Mouse (Mus musculus) right cerebral cortex, adult 2 months (tissue): ENCODE measurements around the gene Fsd2.

Experiments used
- DNase-seq, 2 experiments: peaks; one replicate each; pipeline ENCODE4 v3.0.0; 2021 to 2022; ENCODE audit warnings: low spot score in 2 of 2

Gene Fsd2

GRCm38 (mm10) chr7:81571941-81572441, 5.2 kb upstream of the Fsd2 start:
- DNase-seq = no peak

- DNase-seq = peak; percentile 93 to 95
These were observed 4.6 kb upstream of the Fsd2 start, which contains the start of gene Whamm for GRCm38 (mm10) chr7:81571108-81571940. Whamm (plus strand) TSS chr7:81571266.

GRCm38 (mm10) chr7:81570752-81571107, 4.0 kb upstream of the Fsd2 start:
- DNase-seq = no peak

GRCm38 (mm10) chr7:81570271-81570670, 3.5 kb upstream of the Fsd2 start:
- DNase-seq = no peak

GRCm38 (mm10) chr7:81569851-81570250, 3.1 kb upstream of the Fsd2 start:
- DNase-seq = no peak

- DNase-seq = no peak
These were observed 652 bp upstream of the Fsd2 start for GRCm38 (mm10) chr7:81567396-81567795.

GRCm38 (mm10) chr7:81566332-81566731, 412 bp downstream of the Fsd2 start:
- DNase-seq = no peak

GRCm38 (mm10) chr7:81565381-81566055, 1.2 kb downstream of the Fsd2 start:
- peak; percentile 20 to 44 for DNase-seq

- no peak for DNase-seq
These were observed 2.0 kb downstream of the Fsd2 start for GRCm38 (mm10) chr7:81564766-81565165.

GRCm38 (mm10) chr7:81563506-81564015, 3.2 kb downstream of the Fsd2 start:
- no peak for DNase-seq

- DNase-seq = no peak
These were observed 5.5 kb downstream of the Fsd2 start for GRCm38 (mm10) chr7:81561211-81561610.

- no peak for DNase-seq
These were observed 6.4 kb downstream of the Fsd2 start for GRCm38 (mm10) chr7:81560101-81561049.

GRCm38 (mm10) chr7:81559231-81559980, 7.3 kb downstream of the Fsd2 start:
- no peak for DNase-seq

GRCm38 (mm10) chr7:81557985-81558360, 8.8 kb downstream of the Fsd2 start:
- no peak for DNase-seq

- DNase-seq = no peak
These were observed 9.3 kb downstream of the Fsd2 start for GRCm38 (mm10) chr7:81557252-81557984.

GRCm38 (mm10) chr7:81556839-81557238, 9.9 kb downstream of the Fsd2 start:
- no peak for DNase-seq

- DNase-seq = no peak
These were observed 12.4 kb downstream of the Fsd2 start for GRCm38 (mm10) chr7:81554369-81554768.

- no peak for DNase-seq
These were observed 13.2 kb downstream of the Fsd2 start for GRCm38 (mm10) chr7:81553589-81553988.

GRCm38 (mm10) chr7:81548864-81549263, 17.9 kb downstream of the Fsd2 start:
- no peak for DNase-seq

GRCm38 (mm10) chr7:81542934-81543333, 23.8 kb downstream of the Fsd2 start:
- no peak for DNase-seq
